Comparison of ENCODE assay signal across 20 mouse cellular contexts in genomic region chr13:94073716-94074115, GRCm38 (mm10). TPM values are rescaled to one million over a fixed set of nuclear protein-coding genes. Genes with fewer than 3 reads are reported as not detected.
DNase-seq lines count a peak whose midpoint lies in the region; ATAC-seq and TF ChIP-seq lines count a peak whose summit lies in the region.
"Had no signal": no experiment of that assay in that cellular context is flagged by ENCODE, and none has a peak within 500 bp of the region (broad histone marks: within the 10 kb centered on the region; RNA-seq: fewer than 3 reads in every experiment).

No protein-coding gene starts in this region.

- H3K36me3 ChIP-seq in hindbrain, embryonic 10.5 days = no peaks in the 10 kb centered on the region; the same call in 1 of the 2 replicates
- no peaks in the 10 kb centered on the region for H3K36me3 ChIP-seq in hindbrain, embryonic 11.5 days (ENCODE audit: control insufficient read depth, insufficient read depth, low read length)
- H3K36me3 ChIP-seq in lung, embryonic 15.5 days = peaks cover 15% of the 10 kb centered on the region; the same call in 1 of the 2 replicates
- peaks cover 13% of the 10 kb centered on the region for H3K36me3 ChIP-seq in limb, embryonic 12.5 days
- H3K36me3 ChIP-seq in liver, embryonic 12.5 days = no peaks in the 10 kb centered on the region
- H3K36me3 ChIP-seq: hindbrain, embryonic 15.5 days had no signal

- no peak for TF ChIP-seq CTCF in cerebellum, adult 2 months (IDR thresholded peaks at IDR 0.05; ENCODE audit: borderline replicate concordance, insufficient read depth, low read depth, low read length)

- peak; percentile 18 to 48 for DNase-seq in cerebellum, adult 2 months
- no peak for DNase-seq in cerebellum, adult 18-20 months
- no peak for DNase-seq in hindbrain, embryonic 10.5 days (ENCODE audit: low spot score)
- no peak for DNase-seq in hindbrain, embryonic 11.5 days (ENCODE audit: low spot score)
- no peak for DNase-seq in lung, postnatal 4 days
- DNase-seq: adrenal gland, adult 8-10 months; kidney, adult 11 months; layer of hippocampus, postnatal 36 days; lung, adult 2 months; midbrain, embryonic 14.5 days; right cerebral cortex, postnatal 14 days; thymus, postnatal 36 days had no signal

- H3K4me2 ChIP-seq in hindbrain, embryonic 11.5 days (replicated peaks; ENCODE audit: low read depth, low read length) = no peak overlapping the region
- H3K4me2 ChIP-seq in lung, embryonic 15.5 days = no peak overlapping the region
- no peak overlapping the region for H3K4me2 ChIP-seq in limb, embryonic 12.5 days
- H3K4me2 ChIP-seq in liver, embryonic 12.5 days = no peak overlapping the region
- H3K4me2 ChIP-seq: embryonic facial prominence, embryonic 15.5 days; heart, embryonic 13.5 days; hindbrain, embryonic 15.5 days had no signal

- H3K9ac ChIP-seq in hindbrain, embryonic 11.5 days (ENCODE audit: low read depth, low read length) = no peak overlapping the region
- no peak overlapping the region for H3K9ac ChIP-seq in lung, embryonic 15.5 days
- H3K9ac ChIP-seq in limb, embryonic 12.5 days (replicated peaks) = no peak overlapping the region
- H3K9ac ChIP-seq in liver, embryonic 12.5 days = no peak overlapping the region
- H3K9ac ChIP-seq: embryonic facial prominence, embryonic 15.5 days; heart, embryonic 13.5 days; hindbrain, embryonic 15.5 days had no signal

- no peak for TF ChIP-seq POLR2A in cerebellum, adult 2 months (IDR thresholded peaks at IDR 0.05; ENCODE audit: borderline replicate concordance, insufficient read depth, low read length)

- 34% methylated on average over 5 of the region's 5 CpGs for WGBS in cerebellum, adult 2 months
- 74% methylated on average over 5 of the region's 5 CpGs for WGBS in hindbrain, embryonic 10.5 days
- 65% methylated on average over 5 of the region's 5 CpGs for WGBS in hindbrain, embryonic 11.5 days
- 57% methylated on average over 5 of the region's 5 CpGs for WGBS in lung, embryonic 15.5 days
- 49% methylated on average over 5 of the region's 5 CpGs for WGBS in limb, embryonic 12.5 days
- WGBS in liver, embryonic 12.5 days (ENCODE audit: insufficient replicate concordance) = 70% methylated on average over 5 of the region's 5 CpGs

- 0 out of 2 replicates have a peak, but pooled peaks cover 2% of the 10 kb centered on the region for H3K4me1 ChIP-seq in cerebellum, adult 2 months (ENCODE audit: control insufficient read depth, insufficient read depth, low read length)
- H3K4me1 ChIP-seq in hindbrain, embryonic 10.5 days (replicated peaks) = peaks cover 67% of the 10 kb centered on the region
- H3K4me1 ChIP-seq in hindbrain, embryonic 11.5 days (replicated peaks; ENCODE audit: control insufficient read depth, insufficient read depth, low read length) = 0 out of 2 replicates have a peak, but pooled peaks cover 3% of the 10 kb centered on the region
- peaks cover 54% of the 10 kb centered on the region for H3K4me1 ChIP-seq in lung, embryonic 15.5 days
- H3K4me1 ChIP-seq in limb, embryonic 12.5 days (replicated peaks) = peaks cover 75% of the 10 kb centered on the region
- peaks cover 3% of the 10 kb centered on the region for H3K4me1 ChIP-seq in liver, embryonic 12.5 days

- no peak overlapping the region for H3K27ac ChIP-seq in cerebellum, adult 2 months (ENCODE audit: insufficient read depth, low read length)
- H3K27ac ChIP-seq in hindbrain, embryonic 10.5 days = 0 out of 2 replicates have a peak overlapping the region, but pooled peaks have one; percentile 18
- no peak overlapping the region for H3K27ac ChIP-seq in hindbrain, embryonic 11.5 days (ENCODE audit: low read depth, low read length)
- H3K27ac ChIP-seq in lung, embryonic 15.5 days = peak overlapping the region; percentile 58
- peak overlapping the region; percentile 41; the same call in 1 of the 2 replicates for H3K27ac ChIP-seq in limb, embryonic 12.5 days
- no peak overlapping the region for H3K27ac ChIP-seq in liver, embryonic 12.5 days
- H3K27ac ChIP-seq: embryonic facial prominence, embryonic 15.5 days; heart, embryonic 13.5 days; hindbrain, embryonic 15.5 days had no signal

- H3K27me3 ChIP-seq in cerebellum, adult 2 months (ENCODE audit: control insufficient read depth, insufficient read depth, low read length) = no peaks in the 10 kb centered on the region
- peaks cover 83% of the 10 kb centered on the region for H3K27me3 ChIP-seq in hindbrain, embryonic 10.5 days (ENCODE audit: insufficient read depth, poor library complexity, severe bottlenecking)
- peaks cover 15% of the 10 kb centered on the region for H3K27me3 ChIP-seq in hindbrain, embryonic 11.5 days (ENCODE audit: control insufficient read depth, insufficient read depth, low read length)
- H3K27me3 ChIP-seq in lung, embryonic 15.5 days = no peaks in the 10 kb centered on the region
- peaks cover 12% of the 10 kb centered on the region for H3K27me3 ChIP-seq in limb, embryonic 12.5 days
- peaks cover 3% of the 10 kb centered on the region; the same call in 1 of the 2 replicates for H3K27me3 ChIP-seq in liver, embryonic 12.5 days (replicated peaks)
- H3K27me3 ChIP-seq: embryonic facial prominence, embryonic 15.5 days; Patski had no signal

- no peaks in the 10 kb centered on the region for H3K9me3 ChIP-seq in hindbrain, embryonic 10.5 days
- H3K9me3 ChIP-seq in hindbrain, embryonic 11.5 days (ENCODE audit: control insufficient read depth, low read length) = no peaks in the 10 kb centered on the region
- H3K9me3 ChIP-seq in lung, embryonic 15.5 days = no peaks in the 10 kb centered on the region
- peaks cover 3% of the 10 kb centered on the region; the same call in 1 of the 2 replicates for H3K9me3 ChIP-seq in limb, embryonic 12.5 days
- H3K9me3 ChIP-seq in liver, embryonic 12.5 days (replicated peaks) = no peaks in the 10 kb centered on the region
- H3K9me3 ChIP-seq: embryonic facial prominence, embryonic 15.5 days; heart, embryonic 13.5 days; hindbrain, embryonic 15.5 days had no signal

- no peak overlapping the region for H3K4me3 ChIP-seq in cerebellum, adult 2 months (replicated peaks; ENCODE audit: insufficient read depth, low read depth, low read length)
- no peak overlapping the region for H3K4me3 ChIP-seq in hindbrain, embryonic 10.5 days
- H3K4me3 ChIP-seq in hindbrain, embryonic 11.5 days (ENCODE audit: low read depth, low read length) = no peak overlapping the region
- H3K4me3 ChIP-seq in lung, embryonic 15.5 days = no peak overlapping the region
- H3K4me3 ChIP-seq in limb, embryonic 12.5 days (replicated peaks) = no peak overlapping the region
- H3K4me3 ChIP-seq in liver, embryonic 12.5 days = no peak overlapping the region
- H3K4me3 ChIP-seq: embryonic facial prominence, embryonic 15.5 days; heart, embryonic 13.5 days; hindbrain, embryonic 15.5 days had no signal

- no peak for ATAC-seq in hindbrain, embryonic 11.5 days (ENCODE audit: low FRiP score)
- ATAC-seq in lung, embryonic 15.5 days (ENCODE audit: borderline replicate concordance, extremely low read depth, low FRiP score, low TSS enrichment) = no peak
- no peak for ATAC-seq in limb, embryonic 12.5 days (ENCODE audit: insufficient number of reproducible peaks, insufficient read depth, low FRiP score, low TSS enrichment, low read depth)
- ATAC-seq in liver, embryonic 12.5 days = no peak
- ATAC-seq: CD4-positive, CD25-positive, alpha-beta regulatory T cell, adult 4 months; Patski had no signal

RNA-seq across cellular contexts. Expression of gene Lhfpl2, which starts 16.1 kb away (rescaled TPM):
- polyA plus RNA-seq in cerebellum, adult 2 months (2012; rRNA removed) = 22.5 and 25.6 TPM in 2 replicates
- polyA plus RNA-seq in hindbrain, embryonic 10.5 days (2016; fragmentation: Nextera tagmentation; extraction: Ambion mirVana) = 19.7 and 20.9 TPM in 2 replicates
- polyA plus RNA-seq in hindbrain, embryonic 11.5 days (2014; fragmentation: Nextera tagmentation; extraction: Ambion mirVana) = 16.6 and 19.3 TPM in 2 replicates
- polyA plus RNA-seq in lung, embryonic 15.5 days (2015; fragmentation: Nextera tagmentation; extraction: Ambion mirVana) = 53.7 and 56.7 TPM in 2 replicates
- polyA plus RNA-seq in limb, embryonic 12.5 days (2016; fragmentation: Nextera tagmentation; extraction: Ambion mirVana) = 44.2 and 51.3 TPM in 2 replicates
- 7.1 and 8.5 TPM in 2 replicates for polyA plus RNA-seq in liver, embryonic 12.5 days (2016; fragmentation: Nextera tagmentation; extraction: Ambion mirVana)

Comparison
In these comparisons a context has a peak if more than half of its experiments do, and no peak if none do; other contexts are left out.
1. DNase-seq: peak in cerebellum, adult 2 months (2 of 2); none in cerebellum, adult 18-20 months (0 of 2), hindbrain, embryonic 10.5 days (single experiment), hindbrain, embryonic 11.5 days (single experiment) and lung, postnatal 4 days (0 of 2).
2. H3K27ac ChIP-seq: peak in hindbrain, embryonic 10.5 days (single experiment), lung, embryonic 15.5 days (single experiment) and limb, embryonic 12.5 days (single experiment); none in cerebellum, adult 2 months (single experiment), hindbrain, embryonic 11.5 days (single experiment) and liver, embryonic 12.5 days (single experiment).